Mouse (Mus musculus): ENCODE measurements around the gene Atf1.

- TF ChIP-seq CTCF (IDR thresholded peaks at IDR 0.05; ENCODE audit: low read depth): no peak
- no peak for TF ChIP-seq EP300 (IDR thresholded peaks at IDR 0.05; ENCODE audit: low read depth)
Observed at GRCm38 (mm10) chr15:100219396-100219795, 8.2 kb upstream of the Atf1 start.
